Mouse (Mus musculus) testis, adult 2 months (tissue): Measurements from ENCODE around the gene 4933428G20Rik. TPM values are rescaled to one million over a fixed set of nuclear protein-coding genes. Genes with fewer than 3 reads are reported as not detected.

Experiments
- H3K27ac ChIP-seq: fragments of 200-500 bp; 2 replicates; pipeline ENCODE4 v1.5.1; 2012; ENCODE audit warnings: low read depth, low read length; ENCODE audit not compliant: control insufficient read depth, insufficient read depth
- H3K27me3 ChIP-seq: fragments of 200-500 bp; 2 replicates; pipeline ENCODE4 v1.6.1; 2012; ENCODE audit warnings: mild to moderate bottlenecking, low read length, moderate library complexity; ENCODE audit not compliant: control insufficient read depth, insufficient read depth
- H3K36me3 ChIP-seq: fragments of 200-500 bp; 2 replicates; pipeline ENCODE4 v1.6.1; 2012; ENCODE audit warnings: mild to moderate bottlenecking, low read length; ENCODE audit not compliant: control insufficient read depth, insufficient read depth
- H3K4me1 ChIP-seq: fragments of 200-500 bp; 2 replicates; pipeline ENCODE4 v1.6.1; 2012; ENCODE audit warnings: low read length; ENCODE audit not compliant: control insufficient read depth, insufficient read depth
- H3K4me3 ChIP-seq: fragments of 200-500 bp; 2 replicates; pipeline ENCODE4 v1.5.1; 2012; ENCODE audit warnings: low read depth, mild to moderate bottlenecking, low read length, moderate library complexity, mixed read lengths; ENCODE audit not compliant: control insufficient read depth
- CTCF ChIP-seq: fragments of 200-500 bp; IDR thresholded peaks from 2 replicates; pipeline ENCODE4 v1.5.1; 2012; ENCODE audit warnings: low read depth, mild to moderate bottlenecking, inconsistent platforms, low read length, moderate library complexity; ENCODE audit not compliant: control insufficient read depth, insufficient read depth, insufficient replicate concordance
- POLR2A ChIP-seq: fragments of 200-500 bp; IDR thresholded peaks from 2 replicates; pipeline ENCODE4 v1.6.1; 2012; ENCODE audit warnings: low read depth, mild to moderate bottlenecking, inconsistent platforms, low read length, moderate library complexity; ENCODE audit not compliant: control insufficient read depth
- polyA plus RNA-seq: library from polyadenylated mRNA; depleted of rRNA; stranded (reverse); fragments of >200 nt; gene quantifications from 2 replicates; pipeline ENCODE4 v1.2.3, GENCODE M21; 2012

Gene 4933428G20Rik
- polyA plus RNA-seq, 1 experiment, result 28.7 TPM

DNA sequence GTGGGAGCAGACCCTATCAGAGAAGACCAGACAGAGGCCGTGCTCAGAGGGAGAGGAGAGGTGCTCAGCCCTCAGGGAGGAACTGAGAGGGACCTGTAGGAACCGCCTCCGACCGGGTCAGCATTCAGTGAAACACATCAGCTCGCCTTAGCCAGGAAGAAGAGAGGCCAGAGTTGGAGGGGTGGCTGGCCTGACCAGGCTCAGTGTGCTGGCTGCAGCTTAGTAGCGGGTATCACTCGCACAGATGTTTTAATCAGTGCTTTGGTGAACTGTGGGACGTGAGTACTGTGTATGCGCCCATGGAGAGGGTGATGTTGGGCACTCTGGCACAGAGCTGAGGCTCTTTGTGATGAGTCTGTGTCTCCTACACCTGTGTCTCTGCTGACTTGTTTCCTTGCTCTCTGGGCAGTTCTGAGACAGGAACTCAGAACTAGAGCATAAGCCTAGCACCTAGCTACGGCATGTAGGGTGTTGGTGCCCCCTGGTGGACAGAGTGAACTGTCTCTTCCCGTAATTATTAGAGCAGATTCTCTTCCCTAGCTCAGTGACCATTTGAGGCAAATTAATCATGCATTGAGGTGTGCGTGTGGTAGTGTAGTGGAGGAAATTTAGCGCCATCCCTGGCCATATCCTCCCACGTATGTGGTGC is 31.4 kb downstream of the 4933428G20Rik start:
- TF ChIP-seq CTCF (peak; percentile 63; the same call in 1 of the 2 replicates), POLR2A (no peak)
- Histone ChIP-seq H3K27me3 (no peaks in the 10 kb centered on the region), H3K4me3 (no peak overlapping the region), H3K27ac (no peak overlapping the region), H3K4me1 (no peaks in the 10 kb centered on the region), H3K36me3 (peaks cover 3% of the 10 kb centered on the region)

GRCm38 (mm10) chr11:97466444-97467160 is 33.5 kb downstream of the 4933428G20Rik start:
- Histone ChIP-seq H3K36me3 (peaks cover 3% of the 10 kb centered on the region), H3K27ac (no peak overlapping the region)

GRCm38 (mm10) chr11:97465957-97466356 is 34.2 kb downstream of the 4933428G20Rik start:
- Histone ChIP-seq H3K36me3 (peaks cover 3% of the 10 kb centered on the region), H3K27ac (no peak overlapping the region)

More at GRCm38 (mm10) chr11:97466444-97467160, 33.5 kb downstream of the 4933428G20Rik start:
- TF ChIP-seq POLR2A (no peak), CTCF (no peak)
- Histone ChIP-seq H3K4me1 (no peaks in the 10 kb centered on the region), H3K27me3 (no peaks in the 10 kb centered on the region), H3K4me3 (no peak overlapping the region)

GRCm38 (mm10) chr11:97463991-97464390 is 36.1 kb downstream of the 4933428G20Rik start:
- Histone ChIP-seq H3K4me1 (no peaks in the 10 kb centered on the region), H3K36me3 (peaks cover 3% of the 10 kb centered on the region), H3K27ac (no peak overlapping the region), H3K27me3 (no peaks in the 10 kb centered on the region), H3K4me3 (no peak overlapping the region)
- TF ChIP-seq POLR2A (no peak), CTCF (no peak)

More at GRCm38 (mm10) chr11:97465957-97466356, 34.2 kb downstream of the 4933428G20Rik start:
- no peaks in the 10 kb centered on the region for H3K27me3 ChIP-seq
- TF ChIP-seq CTCF, result no peak
- no peak for TF ChIP-seq POLR2A
- H3K4me3 ChIP-seq, result no peak overlapping the region
- H3K4me1 ChIP-seq, result no peaks in the 10 kb centered on the region

GRCm38 (mm10) chr11:97463166-97463565 is 37.0 kb downstream of the 4933428G20Rik start:
- H3K36me3 ChIP-seq, result peaks cover 3% of the 10 kb centered on the region
- no peaks in the 10 kb centered on the region for H3K27me3 ChIP-seq
- H3K4me1 ChIP-seq, result no peaks in the 10 kb centered on the region
- TF ChIP-seq CTCF, result no peak
- TF ChIP-seq POLR2A, result no peak
- no peak overlapping the region for H3K4me3 ChIP-seq
- H3K27ac ChIP-seq, result no peak overlapping the region

- Histone ChIP-seq H3K4me3 (no peak overlapping the region), H3K36me3 (peaks cover 3% of the 10 kb centered on the region), H3K4me1 (no peaks in the 10 kb centered on the region), H3K27ac (no peak overlapping the region), H3K27me3 (no peaks in the 10 kb centered on the region)
- TF ChIP-seq POLR2A (no peak), CTCF (no peak)
Measured at GRCm38 (mm10) chr11:97462538-97462937, 37.6 kb downstream of the 4933428G20Rik start.

- TF ChIP-seq POLR2A (no peak), CTCF (no peak)
- H3K36me3 ChIP-seq, result peaks cover 3% of the 10 kb centered on the region
- no peak overlapping the region for H3K27ac ChIP-seq
- no peaks in the 10 kb centered on the region for H3K4me1 ChIP-seq
- H3K27me3 ChIP-seq, result no peaks in the 10 kb centered on the region
- H3K4me3 ChIP-seq, result no peak overlapping the region
Measured at GRCm38 (mm10) chr11:97461307-97461820, 38.8 kb downstream of the 4933428G20Rik start.
